Mouse (Mus musculus) testis, adult 2 months (tissue): ENCODE measurements around the gene Gm7361. TPM values are rescaled to one million over a fixed set of nuclear protein-coding genes. Genes with fewer than 3 reads are reported as not detected.

Source experiments
- H3K27ac ChIP-seq: fragments of 200-500 bp; 2 replicates; pipeline ENCODE4 v1.5.1; 2012; ENCODE audit warnings: low read depth, low read length; ENCODE audit not compliant: control insufficient read depth, insufficient read depth
- H3K27me3 ChIP-seq: fragments of 200-500 bp; 2 replicates; pipeline ENCODE4 v1.6.1; 2012; ENCODE audit warnings: mild to moderate bottlenecking, low read length, moderate library complexity; ENCODE audit not compliant: control insufficient read depth, insufficient read depth
- H3K36me3 ChIP-seq: fragments of 200-500 bp; 2 replicates; pipeline ENCODE4 v1.6.1; 2012; ENCODE audit warnings: mild to moderate bottlenecking, low read length; ENCODE audit not compliant: control insufficient read depth, insufficient read depth
- H3K4me1 ChIP-seq: fragments of 200-500 bp; 2 replicates; pipeline ENCODE4 v1.6.1; 2012; ENCODE audit warnings: low read length; ENCODE audit not compliant: control insufficient read depth, insufficient read depth
- H3K4me3 ChIP-seq: fragments of 200-500 bp; 2 replicates; pipeline ENCODE4 v1.5.1; 2012; ENCODE audit warnings: low read depth, mild to moderate bottlenecking, low read length, moderate library complexity, mixed read lengths; ENCODE audit not compliant: control insufficient read depth
- CTCF ChIP-seq: fragments of 200-500 bp; IDR thresholded peaks from 2 replicates; pipeline ENCODE4 v1.5.1; 2012; ENCODE audit warnings: low read depth, mild to moderate bottlenecking, inconsistent platforms, low read length, moderate library complexity; ENCODE audit not compliant: control insufficient read depth, insufficient read depth, insufficient replicate concordance
- POLR2A ChIP-seq: fragments of 200-500 bp; IDR thresholded peaks from 2 replicates; pipeline ENCODE4 v1.6.1; 2012; ENCODE audit warnings: low read depth, mild to moderate bottlenecking, inconsistent platforms, low read length, moderate library complexity; ENCODE audit not compliant: control insufficient read depth
- polyA plus RNA-seq: library from polyadenylated mRNA; depleted of rRNA; stranded (reverse); fragments of >200 nt; gene quantifications from 2 replicates; pipeline ENCODE4 v1.2.3, GENCODE M21; 2012; rRNA removed

Gene Gm7361
- polyA plus RNA-seq, 1 experiment, result 4.7 TPM

- H3K27ac ChIP-seq, result no peak overlapping the region
- H3K27me3 ChIP-seq, result no peaks in the 10 kb centered on the region
- TF ChIP-seq POLR2A, result no peak
- TF ChIP-seq CTCF, result no peak
- H3K4me1 ChIP-seq, result no peaks in the 10 kb centered on the region
- H3K4me3 ChIP-seq, result no peak overlapping the region
- no peaks in the 10 kb centered on the region for H3K36me3 ChIP-seq
These were observed 34.1 kb downstream of the Gm7361 start for GRCm38 (mm10) chr5:26291621-26292020.

GRCm38 (mm10) chr5:26293258-26293657 lies 35.8 kb downstream of the Gm7361 start:
- Histone ChIP-seq H3K36me3 (no peaks in the 10 kb centered on the region), H3K4me1 (no peaks in the 10 kb centered on the region), H3K4me3 (no peak overlapping the region), H3K27ac (no peak overlapping the region), H3K27me3 (no peaks in the 10 kb centered on the region)
- no peak for TF ChIP-seq CTCF
- TF ChIP-seq POLR2A, result no peak

Other genes starting within 250 kb of the Gm7361 start
- 1.6 and 2.3 TPM in 2 replicates for gene Gm5862, start 234.8 kb upstream of the Gm7361 start, polyA plus RNA-seq
- 1.4 and 1.7 TPM in 2 replicates for gene Speer4a, start 218.1 kb upstream of the Gm7361 start, polyA plus RNA-seq
- 1.2 and 1.8 TPM in 2 replicates for gene Gm7347, start 199.1 kb upstream of the Gm7361 start, polyA plus RNA-seq
- 0.61 and 0.96 TPM in 2 replicates for gene Gm10471, start 168.4 kb upstream of the Gm7361 start, polyA plus RNA-seq
- 1.8 and 2.2 TPM in 2 replicates for gene 5031410I06Rik, start 152.3 kb upstream of the Gm7361 start, polyA plus RNA-seq
- gene Gm10220, start 136.3 kb upstream of the Gm7361 start, polyA plus RNA-seq, result 2.3 and 2.8 TPM in 2 replicates